Mouse (Mus musculus) neural tube, embryonic 14.5 days (tissue): ENCODE measurements at regions not wholly inside any gene's neighbourhood (a gene's known extent, or its start where the extent isn't known, plus 50 kb on each side); places are given as distances from the start of the nearest gene placed in this dataset.

Experiments
- ATAC-seq: fragments of 200-750 bp; cut with Nextera tagmentation; 2 replicates; pipeline ENCODE4 v1.8.0; 2017; ENCODE audit warnings: low read depth, mild to moderate bottlenecking, moderate TSS enrichment, moderate library complexity
- H3K27ac ChIP-seq: fragments of 300-500 bp; sonication (generic); 2 replicates; pipeline ENCODE4 v1.5.1; 2014; ENCODE audit warnings: low read depth, mild to moderate bottlenecking, control low read depth, low read length, moderate library complexity, mixed read lengths
- H3K27me3 ChIP-seq: fragments of 300-500 bp; sonication (generic); 2 replicates; pipeline ENCODE4 v1.6.1; 2014; ENCODE audit warnings: low read length; ENCODE audit not compliant: control insufficient read depth, insufficient read depth
- H3K36me3 ChIP-seq: fragments of 300-500 bp; sonication (generic); 2 replicates; pipeline ENCODE4 v1.6.1; 2014; ENCODE audit warnings: low read length, mixed read lengths; ENCODE audit not compliant: control insufficient read depth, insufficient read depth
- H3K4me1 ChIP-seq: fragments of 300-500 bp; sonication (generic); 2 replicates; pipeline ENCODE4 v1.6.1; 2014; ENCODE audit warnings: low read length; ENCODE audit not compliant: control insufficient read depth, insufficient read depth
- H3K4me2 ChIP-seq: fragments of 300-500 bp; sonication (generic); 2 replicates; pipeline ENCODE4 v1.6.1; 2014; ENCODE audit warnings: mild to moderate bottlenecking, low read depth, low read length, control low read depth
- H3K4me3 ChIP-seq: fragments of 300-500 bp; sonication (generic); 2 replicates; pipeline ENCODE4 v1.5.1; 2014; ENCODE audit warnings: low read depth, low read length, control low read depth, mixed read lengths
- H3K9ac ChIP-seq: fragments of 300-500 bp; sonication (generic); replicated peaks from 2 replicates; pipeline ENCODE4 v1.6.1; 2014; ENCODE audit warnings: low read depth, mild to moderate bottlenecking, control low read depth, low read length, mixed read lengths
- H3K9me3 ChIP-seq: fragments of 300-500 bp; sonication (generic); 2 replicates; pipeline ENCODE4 v1.6.1; 2016; ENCODE audit warnings: low read length; ENCODE audit not compliant: control insufficient read depth
- WGBS: fragments of 180-500 bp; shearing (Covaris S2); extraction: QIAGEN DNeasy Blood & Tissue Kit; methylation state at CpG from one replicate; pipeline ENCODE4 v1.1.7; 2014; 5-methylcytosine and 5-hydroxymethylcytosine counted together

DNA sequence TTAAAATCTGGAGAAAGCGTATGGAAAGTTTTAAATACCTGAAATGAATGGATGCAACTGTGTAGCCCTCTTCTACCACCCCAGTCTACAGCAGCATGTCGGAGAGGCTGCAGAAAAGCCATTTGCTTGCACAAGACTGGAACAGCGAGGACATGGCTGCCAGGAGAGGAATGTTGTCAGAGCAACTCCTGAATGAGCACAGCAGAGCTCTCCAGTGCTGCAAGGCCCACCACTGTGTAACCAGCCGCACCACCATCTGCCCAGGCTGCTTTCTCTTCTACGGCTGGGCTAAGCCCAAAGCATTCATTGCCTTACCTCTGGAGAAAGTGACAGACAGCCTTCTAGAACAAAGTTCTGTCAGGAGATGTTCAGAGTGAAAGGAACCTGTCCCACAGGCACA, 65.3 kb upstream of the Gm11238 start:
- Histone ChIP-seq H3K4me2 (no peak overlapping the region), H3K36me3 (no peaks in the 10 kb centered on the region), H3K4me3 (no peak overlapping the region), H3K4me1 (no peaks in the 10 kb centered on the region), H3K9me3 (no peaks in the 10 kb centered on the region), H3K9ac (no peak overlapping the region), H3K27me3 (no peaks in the 10 kb centered on the region), H3K27ac (no peak overlapping the region)
- ATAC-seq, result no peak
- WGBS, result 90% methylated on average over 5 of the region's 5 CpGs

DNA sequence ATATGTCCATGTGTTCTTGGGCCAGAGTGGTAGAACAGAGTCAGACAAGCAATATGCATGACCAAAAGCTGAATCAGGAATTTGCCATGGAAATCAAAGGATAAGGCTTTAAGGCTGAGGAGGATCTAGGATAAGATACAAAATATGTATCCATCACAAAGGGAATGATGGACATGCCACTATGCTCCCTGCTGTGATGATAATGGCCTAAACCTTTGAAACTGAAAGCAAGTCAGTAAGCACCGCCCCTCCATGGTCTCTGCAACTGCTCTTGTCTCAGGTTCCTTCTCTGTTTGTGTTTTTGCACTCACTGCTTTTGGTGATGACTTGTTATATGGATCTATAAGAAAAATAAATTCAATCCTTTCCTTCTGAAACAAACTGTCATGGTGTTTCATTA, 76.1 kb upstream of the Gm11238 start:
- H3K36me3 ChIP-seq, result no peaks in the 10 kb centered on the region
- H3K9ac ChIP-seq, result no peak overlapping the region
- H3K4me3 ChIP-seq, result no peak overlapping the region
- no peaks in the 10 kb centered on the region for H3K27me3 ChIP-seq
- ATAC-seq, result no peak
- H3K27ac ChIP-seq, result no peak overlapping the region
- 82% methylated on average over 1 of the region's 1 CpGs for WGBS
- H3K9me3 ChIP-seq, result no peaks in the 10 kb centered on the region
- no peaks in the 10 kb centered on the region for H3K4me1 ChIP-seq
- H3K4me2 ChIP-seq, result no peak overlapping the region

DNA sequence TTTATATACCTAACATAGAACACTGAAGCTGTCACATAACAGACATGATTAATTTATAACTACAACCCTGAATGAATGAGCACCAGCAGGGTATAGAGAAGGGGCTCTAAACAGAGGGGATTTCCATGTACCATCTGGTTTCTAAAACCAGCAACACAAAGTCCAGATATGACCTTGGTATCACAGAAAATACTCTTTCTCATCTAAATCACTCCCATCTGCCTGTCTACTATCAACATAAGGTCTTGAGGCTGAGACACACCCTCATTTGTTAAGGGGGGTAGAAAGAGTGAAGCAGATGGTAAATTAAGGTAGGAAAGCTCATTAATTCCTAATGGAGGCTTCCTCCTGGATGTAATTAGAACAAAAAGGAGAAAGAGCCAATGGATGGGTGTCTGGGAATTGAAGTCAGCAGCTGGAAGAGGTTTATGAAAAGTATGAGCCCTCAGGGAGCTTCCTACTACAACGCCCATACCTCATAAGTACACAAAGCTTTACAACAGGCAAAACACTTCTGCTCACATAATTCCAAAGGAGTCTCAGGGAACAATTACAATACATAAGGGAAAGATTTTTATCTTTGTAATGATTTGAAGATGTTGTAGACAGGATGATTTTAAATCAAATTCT, 83.0 kb upstream of the Gm11238 start:
- no peaks in the 10 kb centered on the region for H3K27me3 ChIP-seq
- no peak overlapping the region for H3K27ac ChIP-seq
- no peaks in the 10 kb centered on the region for H3K4me1 ChIP-seq
- H3K4me3 ChIP-seq, result no peak overlapping the region
- WGBS, result 32% methylated on average over 1 of the region's 1 CpGs
- no peaks in the 10 kb centered on the region for H3K9me3 ChIP-seq
- H3K4me2 ChIP-seq, result no peak overlapping the region
- ATAC-seq, result peak; percentile 92
- H3K36me3 ChIP-seq, result no peaks in the 10 kb centered on the region
- H3K9ac ChIP-seq, result no peak overlapping the region

GRCm38 (mm10) chr4:73518742-73519384, 88.8 kb upstream of the Gm11238 start:
- H3K4me3 ChIP-seq, result no peak overlapping the region
- no peaks in the 10 kb centered on the region for H3K36me3 ChIP-seq
- no peak overlapping the region for H3K9ac ChIP-seq
- H3K9me3 ChIP-seq, result no peaks in the 10 kb centered on the region
- H3K27me3 ChIP-seq, result no peaks in the 10 kb centered on the region
- no peak overlapping the region for H3K4me2 ChIP-seq
- no peak overlapping the region for H3K27ac ChIP-seq
- H3K4me1 ChIP-seq, result no peaks in the 10 kb centered on the region
- no peak for ATAC-seq

GRCm38 (mm10) chr4:73517559-73517958, 90.1 kb upstream of the Gm11238 start:
- Histone ChIP-seq H3K4me1 (no peaks in the 10 kb centered on the region), H3K27ac (no peak overlapping the region), H3K27me3 (no peaks in the 10 kb centered on the region), H3K9ac (no peak overlapping the region), H3K4me3 (no peak overlapping the region), H3K9me3 (no peaks in the 10 kb centered on the region), H3K4me2 (no peak overlapping the region), H3K36me3 (no peaks in the 10 kb centered on the region)
- ATAC-seq, result no peak

DNA sequence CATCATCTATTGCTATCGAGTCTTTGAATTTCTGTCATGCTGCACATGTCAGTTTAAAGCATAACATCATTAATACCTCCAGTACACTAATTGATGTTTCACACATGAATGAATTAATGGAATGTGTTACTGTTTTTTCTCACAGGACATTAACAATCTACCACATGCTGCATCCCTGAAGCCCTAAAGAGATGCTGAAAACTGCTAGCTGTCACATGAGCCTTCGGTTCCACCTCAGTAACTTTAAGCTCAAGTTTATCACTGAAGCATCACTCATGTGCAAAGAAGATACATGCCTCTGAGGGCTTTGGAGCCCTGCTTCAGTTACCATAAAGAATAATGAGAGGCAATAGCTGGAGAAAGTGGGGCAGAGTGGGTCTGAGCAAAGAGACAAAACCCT, 91.0 kb upstream of the Gm11238 start:
- H3K4me1 ChIP-seq, result no peaks in the 10 kb centered on the region
- peak; percentile 56; the same call in 1 of the 2 replicates for ATAC-seq
- no peak overlapping the region for H3K4me3 ChIP-seq
- WGBS, result 57% methylated on average over 2 of the region's 2 CpGs
- no peak overlapping the region for H3K27ac ChIP-seq
- H3K9me3 ChIP-seq, result no peaks in the 10 kb centered on the region
- H3K9ac ChIP-seq, result no peak overlapping the region
- H3K36me3 ChIP-seq, result no peaks in the 10 kb centered on the region
- no peaks in the 10 kb centered on the region for H3K27me3 ChIP-seq
- no peak overlapping the region for H3K4me2 ChIP-seq

DNA sequence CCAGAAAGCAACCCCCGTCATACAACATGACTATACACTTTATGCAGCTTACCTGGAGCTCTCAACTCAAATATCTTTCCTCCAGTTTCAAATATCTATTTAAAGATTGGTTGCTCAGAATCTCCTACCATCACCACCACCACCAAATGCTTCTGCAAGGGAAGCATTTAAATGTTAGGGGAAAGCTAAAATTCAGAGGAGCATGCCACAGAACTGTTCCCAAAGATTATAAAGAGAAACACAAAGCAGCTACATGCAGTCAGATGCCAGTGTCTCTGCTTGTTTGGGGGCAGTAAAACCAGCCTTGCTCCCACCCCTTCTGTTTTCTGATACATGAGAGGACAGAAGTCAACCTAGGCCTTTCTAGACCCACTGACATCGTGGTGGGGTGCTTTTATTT, 100.8 kb upstream of the Gm11238 start:
- no peaks in the 10 kb centered on the region for H3K36me3 ChIP-seq
- no peak overlapping the region for H3K27ac ChIP-seq
- 96% methylated on average over 2 of the region's 2 CpGs for WGBS
- H3K4me1 ChIP-seq, result no peaks in the 10 kb centered on the region
- H3K4me3 ChIP-seq, result no peak overlapping the region
- no peaks in the 10 kb centered on the region for H3K27me3 ChIP-seq
- H3K9me3 ChIP-seq, result no peaks in the 10 kb centered on the region
- H3K4me2 ChIP-seq, result no peak overlapping the region
- no peak overlapping the region for H3K9ac ChIP-seq
- no peak for ATAC-seq

DNA sequence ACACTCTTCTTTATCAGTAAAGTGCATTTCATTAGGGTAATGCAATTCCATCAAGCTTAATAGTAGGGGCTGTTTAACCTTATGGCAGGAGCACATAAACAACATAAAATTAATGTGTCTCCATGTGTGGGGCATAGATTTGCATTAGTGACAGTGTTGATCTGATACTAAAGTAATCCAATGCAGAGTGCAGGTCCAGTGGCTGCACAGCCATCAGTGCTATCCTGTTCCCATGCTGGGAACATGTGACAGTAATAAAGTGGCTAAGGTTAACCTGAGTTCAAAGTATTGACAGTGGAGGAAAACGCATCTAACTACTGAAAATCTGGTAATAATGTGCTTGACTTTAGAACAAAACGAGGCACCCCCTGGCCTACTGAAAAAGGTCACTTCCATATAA, 84.3 kb upstream of the Gm11487 start:
- Histone ChIP-seq H3K9me3 (no peaks in the 10 kb centered on the region), H3K36me3 (no peaks in the 10 kb centered on the region), H3K27me3 (no peaks in the 10 kb centered on the region), H3K27ac (no peak overlapping the region), H3K4me2 (no peak overlapping the region), H3K4me3 (no peak overlapping the region), H3K9ac (no peak overlapping the region), H3K4me1 (peaks cover 15% of the 10 kb centered on the region; the same call in 1 of the 2 replicates)
- 13% methylated on average over 2 of the region's 2 CpGs for WGBS
- peak; percentile 89 for ATAC-seq

GRCm38 (mm10) chr4:73488297-73489049, 83.6 kb upstream of the Gm11487 start:
- Histone ChIP-seq H3K9me3 (no peaks in the 10 kb centered on the region), H3K4me2 (no peak overlapping the region), H3K27me3 (no peaks in the 10 kb centered on the region), H3K4me3 (no peak overlapping the region), H3K27ac (no peak overlapping the region; the same call in 1 of the 2 replicates), H3K4me1 (peaks cover 15% of the 10 kb centered on the region; the same call in 1 of the 2 replicates), H3K36me3 (no peaks in the 10 kb centered on the region), H3K9ac (no peak overlapping the region)
- 8% methylated on average over 4 of the region's 4 CpGs for WGBS
- ATAC-seq, result peak; percentile 98
